Mouse (Mus musculus) brain, embryonic 14.5 days (tissue): ENCODE measurements around the gene Sh3d21. TPM values are rescaled to one million over a fixed set of nuclear protein-coding genes. Genes with fewer than 3 reads are reported as not detected.

ENCODE experiments used
- DNase-seq: peaks from one replicate; pipeline ENCODE4 v3.0.0-alpha.2; 2011; ENCODE audit warnings: low read depth
- CTCF ChIP-seq: fragments of 200-500 bp; IDR thresholded peaks from 2 replicates; pipeline ENCODE4 v1.5.1; 2012; ENCODE audit warnings: inconsistent platforms, mild to moderate bottlenecking, moderate library complexity, borderline replicate concordance; ENCODE audit not compliant: insufficient read depth, insufficient read length; ENCODE audit errors: extremely low read depth
- POLR2A ChIP-seq: fragments of 200-500 bp; IDR thresholded peaks from 2 replicates; pipeline ENCODE4 v1.6.1; 2012; ENCODE audit warnings: mild to moderate bottlenecking, inconsistent platforms, borderline replicate concordance; ENCODE audit not compliant: poor library complexity, insufficient read depth, insufficient read length, severe bottlenecking; ENCODE audit errors: extremely low read depth
- polyA plus RNA-seq: library from polyadenylated mRNA; depleted of rRNA; stranded (reverse); fragments of >200 nt; gene quantifications from 2 replicates; pipeline ENCODE4 v1.2.3, GENCODE M21; 2012; rRNA removed

The Sh3d21 gene
- polyA plus RNA-seq, 1 experiment = 0.81 TPM

DNA sequence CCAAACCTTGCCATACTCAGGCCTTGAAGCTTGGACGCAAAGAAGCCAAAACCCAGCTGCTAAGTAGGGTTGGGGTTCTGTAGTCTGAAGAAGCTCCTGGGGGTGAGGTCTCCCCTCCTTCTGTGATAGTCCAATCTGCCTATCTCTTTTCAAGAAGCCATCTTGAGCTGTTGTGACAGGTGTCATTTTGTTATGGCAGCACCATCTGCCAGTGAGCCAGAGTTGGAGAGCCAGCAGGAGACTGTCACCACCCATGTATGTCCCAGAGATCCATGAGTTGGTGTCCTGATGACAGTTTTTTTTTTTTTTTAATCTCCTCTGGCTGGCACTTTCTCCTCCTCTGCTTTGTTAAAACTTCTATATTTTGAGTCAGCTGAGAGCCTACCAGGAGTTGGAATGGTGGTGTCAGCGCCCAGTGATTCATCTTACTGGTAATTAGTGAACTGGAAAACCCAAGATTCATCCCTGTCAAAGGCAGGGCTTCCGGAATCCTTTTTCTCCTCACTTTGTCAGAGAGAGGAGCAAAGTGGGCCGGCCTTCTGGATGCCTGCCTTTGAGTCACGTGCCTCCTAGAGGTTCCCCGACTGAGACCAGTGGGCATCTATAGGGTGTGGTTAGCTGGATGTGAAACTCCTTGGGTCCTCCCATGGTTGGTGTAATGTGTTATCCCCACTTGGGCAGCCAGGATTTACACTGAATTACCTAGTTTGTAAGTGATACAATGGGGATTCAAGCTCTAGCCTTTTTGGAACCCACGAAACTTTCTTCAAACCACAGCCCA lies 61.0 kb downstream of the Sh3d21 start:
- peak; percentile 83 for DNase-seq
- TF ChIP-seq CTCF = no peak
- TF ChIP-seq POLR2A = no peak

DNA sequence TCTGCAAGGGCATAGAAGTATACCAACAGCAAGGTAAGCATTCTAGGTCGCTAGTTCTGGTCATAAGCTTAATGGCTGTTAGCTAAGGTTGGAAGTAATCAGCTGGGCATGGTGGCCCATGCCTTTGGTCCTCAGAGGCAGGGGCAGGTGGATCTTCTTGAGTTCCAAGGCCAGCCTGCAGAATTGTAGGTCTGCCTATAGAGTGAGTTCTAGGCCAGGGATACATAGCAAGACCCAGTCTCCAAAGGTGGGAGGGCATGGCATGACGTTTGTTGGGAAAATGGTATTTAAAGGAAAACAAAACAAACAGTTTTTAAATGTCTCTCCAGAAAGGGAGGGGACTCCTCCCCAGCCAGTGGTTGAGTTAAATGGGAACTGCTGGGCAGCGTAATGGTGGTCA lies 62.5 kb downstream of the Sh3d21 start:
- no peak for TF ChIP-seq CTCF
- no peak for TF ChIP-seq POLR2A
- no peak for DNase-seq

Other genes with a start within 250 kb of the Sh3d21 start
- gene Csf3r, start 138.9 kb downstream of the Sh3d21 start, polyA plus RNA-seq = 1.1 and 1.3 TPM in 2 replicates
- 66.2 and 70.9 TPM in 2 replicates for gene Mrps15, start 116.6 kb downstream of the Sh3d21 start, polyA plus RNA-seq
- gene Oscp1, start 104.9 kb downstream of the Sh3d21 start, polyA plus RNA-seq = 6.4 and 14.7 TPM in 2 replicates
- 53.6 and 72.8 TPM in 2 replicates for gene Lsm10, start 66.9 kb downstream of the Sh3d21 start, polyA plus RNA-seq
- gene Stk40, start 59.5 kb downstream of the Sh3d21 start, polyA plus RNA-seq = 19.6 and 28.1 TPM in 2 replicates
- 20.7 and 23.1 TPM in 2 replicates for gene Eva1b, start 15.7 kb downstream of the Sh3d21 start, polyA plus RNA-seq
- 108 and 133 TPM in 2 replicates for gene Thrap3, start 39.3 kb upstream of the Sh3d21 start, polyA plus RNA-seq
- gene Map7d1, start 92.9 kb upstream of the Sh3d21 start, polyA plus RNA-seq = 182 and 209 TPM in 2 replicates
- 123 and 136 TPM in 2 replicates for gene Trappc3, start 98.8 kb upstream of the Sh3d21 start, polyA plus RNA-seq
- gene Col8a2, start 123.3 kb upstream of the Sh3d21 start, polyA plus RNA-seq = 1.5 and 6.4 TPM in 2 replicates
- gene Adprhl2, start 158.2 kb upstream of the Sh3d21 start, polyA plus RNA-seq = 67.8 and 81.6 TPM in 2 replicates
- gene Tekt2, start 162.2 kb upstream of the Sh3d21 start, polyA plus RNA-seq = 14.8 and 21.6 TPM in 2 replicates